Mouse (Mus musculus) intestine, postnatal 0 days (tissue): ENCODE measurements at regions not wholly inside any gene's neighbourhood (a gene's known extent, or its start where the extent isn't known, plus 50 kb on each side); places are given as distances from the start of the nearest gene placed in this dataset.

Source experiments
- ATAC-seq: fragments of 200-750 bp; cut with Nextera tagmentation; 2 replicates; pipeline ENCODE4 v1.8.0; 2017; ENCODE audit warnings: mild to moderate bottlenecking, moderate TSS enrichment, moderate library complexity
- H3K27ac ChIP-seq: fragments of 300-500 bp; sonication (generic); 2 replicates; pipeline ENCODE4 v1.5.1; 2014; ENCODE audit warnings: mild to moderate bottlenecking, low read depth, low read length, moderate library complexity
- H3K27me3 ChIP-seq: fragments of 300-500 bp; sonication (generic); replicated peaks from 2 replicates; pipeline ENCODE4 v1.6.1; 2014; ENCODE audit warnings: low read length, mixed read lengths; ENCODE audit not compliant: control insufficient read depth, insufficient read depth
- H3K36me3 ChIP-seq: fragments of 300-500 bp; sonication (generic); 2 replicates; pipeline ENCODE4 v1.6.1; 2014; ENCODE audit warnings: mild to moderate bottlenecking, moderate library complexity; ENCODE audit not compliant: control insufficient read depth, insufficient read depth
- H3K4me1 ChIP-seq: fragments of 300-500 bp; sonication (generic); replicated peaks from 2 replicates; pipeline ENCODE4 v1.6.1; 2014; ENCODE audit warnings: antibody characterized with exemption, low read length, mixed read lengths; ENCODE audit not compliant: control insufficient read depth, insufficient read depth
- H3K4me2 ChIP-seq: fragments of 300-500 bp; sonication (generic); replicated peaks from 2 replicates; pipeline ENCODE4 v1.6.1; 2014; ENCODE audit warnings: low read depth, mild to moderate bottlenecking, moderate library complexity
- H3K4me3 ChIP-seq: fragments of 300-500 bp; sonication (generic); 2 replicates; pipeline ENCODE4 v1.5.1; 2014; ENCODE audit warnings: low read depth, low read length
- H3K9ac ChIP-seq: fragments of 300-500 bp; sonication (generic); 2 replicates; pipeline ENCODE4 v1.6.1; 2014; ENCODE audit warnings: mild to moderate bottlenecking, low read depth, low read length
- H3K9me3 ChIP-seq: fragments of 300-500 bp; sonication (generic); 2 replicates; pipeline ENCODE4 v1.6.1; 2016; ENCODE audit warnings: mixed run types; ENCODE audit not compliant: control insufficient read depth
- CTCF ChIP-seq: sonication (generic); IDR thresholded peaks from 2 replicates; pipeline ENCODE4 v1.5.1; 2016; ENCODE audit warnings: low read depth, mild to moderate bottlenecking, control low read depth, antibody characterized with exemption, moderate library complexity
- WGBS: fragments of 180-500 bp; shearing (Covaris S2); extraction: QIAGEN DNeasy Blood & Tissue Kit; methylation state at CpG from one replicate; pipeline ENCODE4 v1.1.7; 2014; 5-methylcytosine and 5-hydroxymethylcytosine counted together

GRCm38 (mm10) chr8:126703546-126703945 lies 109.8 kb upstream of the Irf2bp2 start:
- no peak for ATAC-seq
- Histone ChIP-seq H3K9ac (no peak overlapping the region), H3K27ac (no peak overlapping the region), H3K27me3 (no peaks in the 10 kb centered on the region), H3K4me3 (no peak overlapping the region), H3K4me1 (0 out of 2 replicates have a peak, but pooled peaks cover 9% of the 10 kb centered on the region), H3K4me2 (no peak overlapping the region), H3K9me3 (no peaks in the 10 kb centered on the region), H3K36me3 (no peaks in the 10 kb centered on the region)
- WGBS: 63% methylated on average over 5 of the region's 5 CpGs
- no peak for TF ChIP-seq CTCF

GRCm38 (mm10) chr8:126702294-126702693 lies 108.5 kb upstream of the Irf2bp2 start:
- Histone ChIP-seq H3K4me3 (no peak overlapping the region), H3K27ac (no peak overlapping the region), H3K27me3 (no peaks in the 10 kb centered on the region), H3K9me3 (no peaks in the 10 kb centered on the region), H3K4me1 (0 out of 2 replicates have a peak, but pooled peaks cover 9% of the 10 kb centered on the region), H3K9ac (no peak overlapping the region), H3K36me3 (no peaks in the 10 kb centered on the region), H3K4me2 (no peak overlapping the region)
- TF ChIP-seq CTCF: no peak
- no peak for ATAC-seq
- 82% methylated on average over 6 of the region's 6 CpGs for WGBS

- Histone ChIP-seq H3K36me3 (no peaks in the 10 kb centered on the region), H3K4me2 (no peak overlapping the region), H3K9me3 (no peaks in the 10 kb centered on the region), H3K4me1 (0 out of 2 replicates have a peak, but pooled peaks cover 9% of the 10 kb centered on the region), H3K9ac (no peak overlapping the region), H3K4me3 (no peak overlapping the region), H3K27ac (no peak overlapping the region), H3K27me3 (no peaks in the 10 kb centered on the region)
- WGBS: 14% methylated on average over 6 of the region's 6 CpGs
- no peak for ATAC-seq
- TF ChIP-seq CTCF: no peak
These were observed 105.6 kb upstream of the Irf2bp2 start for GRCm38 (mm10) chr8:126699389-126699775.

DNA sequence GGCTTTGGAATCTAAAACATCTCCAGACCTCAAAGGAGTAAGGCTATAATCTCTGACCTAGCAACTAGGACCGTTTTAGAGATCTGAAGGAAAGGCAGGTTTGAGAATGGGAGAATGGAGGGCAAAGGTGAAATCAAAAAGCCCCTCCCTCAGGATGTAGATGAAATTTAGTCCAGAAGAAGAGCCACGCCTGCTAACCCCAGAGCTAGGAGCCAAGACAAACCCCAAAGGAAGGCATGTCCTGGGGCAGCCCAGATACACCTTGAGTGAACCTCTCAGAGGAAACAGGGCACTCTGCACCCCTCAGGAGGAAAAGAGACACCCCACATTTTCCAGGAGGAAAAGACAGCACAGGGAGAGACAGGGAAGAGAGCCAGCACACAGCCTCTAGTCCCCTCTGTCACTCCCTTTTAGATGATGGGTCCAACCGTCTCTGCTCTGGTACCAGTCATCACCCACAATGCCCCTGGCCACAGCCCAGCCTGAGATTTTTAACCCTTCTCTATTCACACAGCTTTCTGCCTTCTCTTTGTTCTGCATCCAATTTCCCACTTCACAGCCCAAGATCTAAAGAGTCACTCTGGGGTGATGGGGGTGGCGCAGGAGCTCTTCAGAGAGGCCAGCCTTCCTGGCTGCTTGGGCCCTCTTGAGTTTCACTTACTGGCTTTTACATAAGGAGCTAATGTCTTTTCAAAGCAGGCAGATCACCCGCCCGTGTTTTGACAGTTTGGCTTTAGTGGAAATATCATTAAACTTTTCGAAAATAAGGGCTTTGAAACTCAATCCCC lies 105.0 kb upstream of the Irf2bp2 start:
- Histone ChIP-seq H3K4me3 (no peak overlapping the region), H3K36me3 (no peaks in the 10 kb centered on the region), H3K27ac (no peak overlapping the region), H3K9me3 (no peaks in the 10 kb centered on the region), H3K9ac (no peak overlapping the region), H3K27me3 (no peaks in the 10 kb centered on the region), H3K4me2 (no peak overlapping the region), H3K4me1 (0 out of 2 replicates have a peak, but pooled peaks cover 9% of the 10 kb centered on the region)
- no peak for TF ChIP-seq CTCF
- 39% methylated on average over 7 of the region's 7 CpGs for WGBS
- no peak for ATAC-seq

DNA sequence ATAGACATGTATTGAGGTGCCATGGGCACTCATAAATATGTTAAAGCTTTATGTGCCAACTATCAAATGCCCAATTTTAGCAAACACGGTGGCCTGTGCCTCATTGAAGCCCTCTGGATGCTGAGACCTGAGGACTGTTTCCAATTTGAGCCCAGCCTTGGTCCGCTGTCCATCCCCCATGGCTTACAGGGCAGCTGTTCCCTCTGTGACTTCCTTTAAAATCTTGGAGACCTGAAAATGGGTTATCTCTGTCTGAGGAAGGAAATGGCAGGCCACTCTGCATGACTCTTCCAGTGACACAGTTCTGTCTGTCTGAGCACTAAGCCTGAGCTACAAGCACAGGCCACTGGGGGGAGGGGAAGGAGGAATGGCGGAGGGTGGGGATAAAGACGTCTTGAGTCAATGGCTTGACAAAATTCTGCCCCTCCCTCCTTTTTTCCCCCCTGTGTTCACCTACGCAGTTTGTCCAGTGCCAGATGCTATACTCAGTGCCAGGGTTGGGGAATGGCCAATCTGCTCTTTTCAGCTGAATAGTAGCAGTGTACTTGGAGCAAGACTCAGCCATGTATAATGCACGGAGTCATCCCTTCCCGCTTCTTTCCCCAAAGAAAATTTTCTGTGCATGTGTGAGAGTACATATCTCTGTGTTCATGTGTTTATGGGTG lies 102.7 kb upstream of the Irf2bp2 start:
- H3K4me2 ChIP-seq: no peak overlapping the region
- H3K9me3 ChIP-seq: no peaks in the 10 kb centered on the region
- WGBS: 89% methylated on average over 7 of the region's 7 CpGs
- H3K4me3 ChIP-seq: no peak overlapping the region
- 0 out of 2 replicates have a peak, but pooled peaks cover 16% of the 10 kb centered on the region for H3K4me1 ChIP-seq
- no peak for TF ChIP-seq CTCF
- H3K36me3 ChIP-seq: no peaks in the 10 kb centered on the region
- no peaks in the 10 kb centered on the region for H3K27me3 ChIP-seq
- H3K27ac ChIP-seq: no peak overlapping the region
- no peak overlapping the region for H3K9ac ChIP-seq
- no peak for ATAC-seq

- no peak for ATAC-seq
- H3K27me3 ChIP-seq: no peaks in the 10 kb centered on the region
- H3K4me1 ChIP-seq: 0 out of 2 replicates have a peak, but pooled peaks cover 14% of the 10 kb centered on the region
- H3K27ac ChIP-seq: no peak overlapping the region
- TF ChIP-seq CTCF: no peak
- 75% methylated on average over 7 of the region's 7 CpGs for WGBS
- H3K36me3 ChIP-seq: no peaks in the 10 kb centered on the region
- H3K4me2 ChIP-seq: no peak overlapping the region
- H3K9ac ChIP-seq: no peak overlapping the region
- no peaks in the 10 kb centered on the region for H3K9me3 ChIP-seq
- H3K4me3 ChIP-seq: no peak overlapping the region
These were observed 100.6 kb upstream of the Irf2bp2 start for GRCm38 (mm10) chr8:126694370-126694769.
